Mouse (Mus musculus): ENCODE results near the gene Exosc8.

DNA sequence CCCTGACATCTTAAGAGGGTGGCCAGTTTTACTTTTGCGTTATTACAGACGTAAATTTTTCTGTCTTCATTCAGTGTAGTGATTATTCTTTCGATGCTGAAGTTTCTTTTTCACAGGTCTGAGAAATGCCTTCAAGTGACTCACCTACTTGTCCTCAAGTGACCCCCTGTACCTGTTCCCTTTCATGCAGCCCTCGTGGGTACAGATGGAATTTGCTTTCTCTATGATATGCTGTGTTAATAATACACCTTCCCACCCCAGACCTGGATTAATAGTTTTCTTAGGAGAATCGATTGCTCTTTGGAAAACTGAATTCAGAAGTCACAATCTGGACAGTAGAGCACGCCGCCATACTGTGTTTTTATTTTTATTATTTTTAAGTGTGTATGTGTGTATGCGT, 2.1 kb upstream of the Exosc8 start:
- TF ChIP-seq CTCF (IDR thresholded peaks at IDR 0.05; ENCODE audit: extremely low read depth, insufficient read depth, insufficient read length, insufficient replicate concordance) (no peak), POLR2A (IDR thresholded peaks at IDR 0.05; ENCODE audit: low read depth, low read length) (no peak)

All from spleen, adult 2 months (tissue).